Mouse (Mus musculus) hindbrain, embryonic 16.5 days (tissue): ENCODE results near the gene Rasgrp2. TPM values are rescaled to one million over a fixed set of nuclear protein-coding genes. Genes with fewer than 3 reads are reported as not detected.
A peak's percentile ranks its signal among the peaks of the same experiment; 100 is the strongest.

Experiments
- ATAC-seq: fragments of 200-750 bp; cut with Nextera tagmentation; 2 replicates; pipeline ENCODE4 v1.8.0; 2017; ENCODE audit warnings: moderate TSS enrichment, moderate library complexity
- H3K27ac ChIP-seq: fragments of 300-500 bp; sonication (generic); 2 replicates; pipeline ENCODE4 v1.5.1; 2014; ENCODE audit warnings: low read depth, mild to moderate bottlenecking, control low read depth, low read length, moderate library complexity
- H3K27me3 ChIP-seq: fragments of 300-500 bp; sonication (generic); replicated peaks from 2 replicates; pipeline ENCODE4 v1.6.1; 2014; ENCODE audit warnings: low read length; ENCODE audit not compliant: control insufficient read depth, insufficient read depth
- H3K36me3 ChIP-seq: fragments of 300-500 bp; sonication (generic); 2 replicates; pipeline ENCODE4 v1.6.1; 2014; ENCODE audit warnings: mild to moderate bottlenecking, low read length, moderate library complexity, mixed read lengths; ENCODE audit not compliant: control insufficient read depth, insufficient read depth
- H3K4me1 ChIP-seq: fragments of 300-500 bp; sonication (generic); 2 replicates; pipeline ENCODE4 v1.6.1; 2014; ENCODE audit warnings: low read depth, low read length; ENCODE audit not compliant: control insufficient read depth, insufficient read depth
- H3K4me2 ChIP-seq: fragments of 300-500 bp; sonication (generic); 2 replicates; pipeline ENCODE4 v1.6.1; 2014; ENCODE audit warnings: mild to moderate bottlenecking, low read length, control low read depth, moderate library complexity
- H3K4me3 ChIP-seq: fragments of 300-500 bp; sonication (generic); 2 replicates; pipeline ENCODE4 v1.5.1; 2014; ENCODE audit warnings: mild to moderate bottlenecking, low read length, control low read depth, moderate library complexity
- H3K9ac ChIP-seq: fragments of 300-500 bp; sonication (generic); 2 replicates; pipeline ENCODE4 v1.6.1; 2014; ENCODE audit warnings: low read depth, mild to moderate bottlenecking, control low read depth, low read length, moderate library complexity
- H3K9me3 ChIP-seq: fragments of 300-500 bp; sonication (generic); 2 replicates; pipeline ENCODE4 v1.6.1; 2014; ENCODE audit warnings: mild to moderate bottlenecking, low read length, moderate library complexity; ENCODE audit not compliant: control insufficient read depth
- WGBS: fragments of 180-500 bp; shearing (Covaris S2); extraction: QIAGEN DNeasy Blood & Tissue Kit; methylation state at CpG from one replicate; pipeline ENCODE4 v1.1.7; 2014; 5-methylcytosine and 5-hydroxymethylcytosine counted together
- polyA plus RNA-seq: library from polyadenylated mRNA; unstranded; fragments of >200 nt; fragmentation: Nextera tagmentation; extraction: Ambion mirVana; gene quantifications from 2 replicates; pipeline ENCODE4 v1.2.1, GENCODE M21; 2015

The Rasgrp2 gene
- polyA plus RNA-seq, 1 experiment from 2014 or later = 232 TPM

DNA sequence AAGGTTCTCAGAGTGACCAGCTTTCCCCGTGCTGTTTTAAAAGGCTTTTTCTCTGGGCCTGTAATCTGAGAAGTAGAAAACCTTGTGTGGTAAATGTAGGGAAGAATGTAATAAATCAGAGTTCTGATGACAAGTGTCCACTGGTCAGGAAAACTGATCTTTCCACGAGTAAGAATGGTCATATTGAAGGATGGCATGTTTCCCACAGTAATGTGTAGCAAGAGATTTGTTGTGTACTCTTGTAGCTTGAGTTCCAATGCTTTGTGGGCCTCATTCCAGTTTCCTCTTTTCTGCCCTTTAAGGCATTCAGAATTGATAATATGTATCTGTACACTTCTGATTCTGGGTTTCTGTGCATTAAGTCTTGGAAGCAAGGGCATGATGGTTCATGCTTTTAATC lies 34.3 kb upstream of the Rasgrp2 start:
- Histone ChIP-seq H3K27ac (no peak overlapping the region), H3K27me3 (no peaks in the 10 kb centered on the region), H3K4me1 (peaks cover 20% of the 10 kb centered on the region), H3K9ac (peak overlapping the region; percentile 99), H3K4me3 (peak overlapping the region; percentile 98), H3K36me3 (peaks cover 30% of the 10 kb centered on the region), H3K4me2 (peak overlapping the region; percentile 97), H3K9me3 (no peaks in the 10 kb centered on the region)
- 9% methylated on average over 2 of the region's 2 CpGs for WGBS
- no peak for ATAC-seq

DNA sequence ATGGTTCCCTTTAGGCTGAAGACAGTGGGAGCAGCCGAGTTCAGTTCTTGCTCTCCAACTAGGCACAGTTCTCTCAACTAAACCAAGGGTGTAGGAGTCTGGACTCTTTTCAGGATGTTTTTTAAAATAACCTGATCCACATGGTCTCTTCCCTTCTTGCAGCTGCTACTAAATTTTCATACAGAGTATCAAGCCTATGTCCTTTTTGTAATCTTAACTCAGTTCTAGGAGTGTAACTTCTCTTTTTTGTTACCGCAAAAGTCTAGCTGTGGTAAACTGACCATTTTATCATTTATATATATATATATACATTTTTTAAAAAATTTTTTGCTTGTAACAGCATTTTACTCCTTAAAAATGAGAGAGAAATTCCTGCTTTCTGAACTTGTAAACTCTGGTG lies 29.0 kb upstream of the Rasgrp2 start:
- 94% methylated on average over 2 of the region's 2 CpGs for WGBS
- Histone ChIP-seq H3K9ac (no peak overlapping the region), H3K27me3 (no peaks in the 10 kb centered on the region), H3K4me2 (no peak overlapping the region), H3K36me3 (peaks cover 78% of the 10 kb centered on the region), H3K4me1 (peaks cover 8% of the 10 kb centered on the region), H3K9me3 (no peaks in the 10 kb centered on the region), H3K27ac (no peak overlapping the region), H3K4me3 (no peak overlapping the region)
- no peak for ATAC-seq

DNA sequence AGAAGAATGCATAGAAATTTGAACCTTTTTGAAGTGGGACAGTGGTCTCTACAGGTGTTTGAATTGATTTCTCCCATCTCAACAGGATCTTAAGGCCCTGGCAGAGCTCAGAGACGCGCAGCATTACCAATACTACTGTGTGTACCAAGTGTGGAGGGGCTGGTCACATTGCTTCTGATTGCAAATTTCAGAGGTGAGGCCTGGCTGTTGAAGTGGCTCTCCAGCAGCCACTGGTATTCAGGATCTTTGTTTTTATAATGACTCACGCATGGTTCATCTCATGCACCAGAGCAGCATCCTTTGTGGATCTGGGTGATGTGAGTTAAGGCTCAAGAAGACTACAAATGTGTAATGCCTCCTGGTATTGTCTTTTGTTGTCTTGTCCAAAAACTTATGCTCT lies 26.7 kb upstream of the Rasgrp2 start:
- Histone ChIP-seq H3K27ac (no peak overlapping the region), H3K9me3 (no peaks in the 10 kb centered on the region), H3K36me3 (peaks cover 86% of the 10 kb centered on the region), H3K4me3 (no peak overlapping the region), H3K4me2 (no peak overlapping the region), H3K9ac (no peak overlapping the region), H3K4me1 (peaks cover 4% of the 10 kb centered on the region), H3K27me3 (no peaks in the 10 kb centered on the region)
- 94% methylated on average over 3 of the region's 3 CpGs for WGBS
- no peak for ATAC-seq

DNA sequence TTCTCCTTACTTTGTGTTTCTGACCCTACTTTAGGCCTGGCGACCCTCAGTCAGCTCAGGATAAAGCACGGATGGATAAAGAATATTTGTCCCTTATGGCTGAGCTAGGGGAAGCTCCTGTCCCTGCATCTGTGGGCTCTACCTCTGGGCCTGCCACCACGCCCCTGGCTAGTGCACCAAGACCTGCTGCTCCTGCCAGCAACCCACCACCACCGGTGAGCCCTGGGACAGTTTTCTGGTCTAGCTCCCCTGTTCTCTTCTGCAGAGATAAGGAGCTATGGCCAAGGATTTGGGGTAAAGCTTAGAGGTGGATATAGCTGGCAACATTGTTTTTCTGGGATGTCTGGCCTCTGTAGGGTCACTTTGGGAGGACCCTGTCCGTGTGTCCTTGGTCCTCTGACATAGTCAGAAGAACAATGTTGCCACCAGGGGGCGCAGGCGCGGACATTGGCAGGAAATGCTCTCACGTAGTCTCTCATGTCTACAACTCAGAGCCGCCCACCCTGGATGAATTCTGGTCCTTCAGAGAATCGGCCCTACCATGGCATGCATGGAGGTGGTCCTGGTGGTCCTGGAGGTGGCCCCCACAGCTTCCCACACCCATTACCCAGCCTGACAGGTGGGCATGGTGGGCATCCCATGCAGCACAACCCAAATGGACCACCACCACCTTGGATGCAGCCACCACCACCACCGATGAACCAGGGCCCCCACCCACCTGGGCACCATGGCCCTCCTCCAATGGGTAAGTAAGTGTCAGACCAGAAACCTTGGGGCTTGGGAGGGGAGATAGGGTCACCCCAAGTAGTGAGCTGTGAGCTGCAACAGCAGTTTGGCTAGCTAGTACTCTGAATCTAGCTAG lies 25.4 kb upstream of the Rasgrp2 start:
- ATAC-seq = 0 out of 2 replicates have a peak, but pooled peaks have one; percentile 57
- no peak overlapping the region for H3K4me2 ChIP-seq
- no peak overlapping the region for H3K4me3 ChIP-seq
- WGBS = 67% methylated on average over 12 of the region's 12 CpGs
- H3K27me3 ChIP-seq = no peaks in the 10 kb centered on the region
- H3K36me3 ChIP-seq = peaks cover 77% of the 10 kb centered on the region
- H3K4me1 ChIP-seq = peaks cover 7% of the 10 kb centered on the region
- H3K27ac ChIP-seq = no peak overlapping the region
- H3K9me3 ChIP-seq = no peaks in the 10 kb centered on the region
- no peak overlapping the region for H3K9ac ChIP-seq

DNA sequence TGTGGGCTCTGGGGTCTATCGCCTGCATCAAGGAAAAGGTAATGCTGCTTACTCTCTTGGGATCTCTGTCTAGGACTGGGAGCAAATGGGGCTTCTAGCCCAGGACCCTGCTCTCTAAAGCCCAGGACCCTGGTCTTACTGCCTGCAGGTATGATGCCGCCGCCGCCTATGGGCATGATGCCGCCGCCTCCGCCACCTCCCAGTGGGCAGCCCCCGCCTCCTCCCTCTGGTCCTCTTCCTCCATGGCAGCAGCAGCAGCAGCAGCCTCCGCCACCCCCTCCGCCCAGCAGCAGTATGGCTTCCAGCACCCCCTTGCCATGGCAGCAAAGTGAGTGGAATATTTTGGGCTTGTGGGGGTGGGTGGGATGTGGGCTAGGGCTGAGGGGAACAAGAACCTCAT lies 24.6 kb upstream of the Rasgrp2 start:
- no peak overlapping the region for H3K4me2 ChIP-seq
- no peak overlapping the region for H3K27ac ChIP-seq
- H3K36me3 ChIP-seq = peaks cover 72% of the 10 kb centered on the region
- H3K9ac ChIP-seq = no peak overlapping the region
- no peak for ATAC-seq
- H3K4me3 ChIP-seq = no peak overlapping the region
- H3K4me1 ChIP-seq = peaks cover 7% of the 10 kb centered on the region
- no peaks in the 10 kb centered on the region for H3K9me3 ChIP-seq
- 94% methylated on average over 10 of the region's 10 CpGs for WGBS
- no peaks in the 10 kb centered on the region for H3K27me3 ChIP-seq

DNA sequence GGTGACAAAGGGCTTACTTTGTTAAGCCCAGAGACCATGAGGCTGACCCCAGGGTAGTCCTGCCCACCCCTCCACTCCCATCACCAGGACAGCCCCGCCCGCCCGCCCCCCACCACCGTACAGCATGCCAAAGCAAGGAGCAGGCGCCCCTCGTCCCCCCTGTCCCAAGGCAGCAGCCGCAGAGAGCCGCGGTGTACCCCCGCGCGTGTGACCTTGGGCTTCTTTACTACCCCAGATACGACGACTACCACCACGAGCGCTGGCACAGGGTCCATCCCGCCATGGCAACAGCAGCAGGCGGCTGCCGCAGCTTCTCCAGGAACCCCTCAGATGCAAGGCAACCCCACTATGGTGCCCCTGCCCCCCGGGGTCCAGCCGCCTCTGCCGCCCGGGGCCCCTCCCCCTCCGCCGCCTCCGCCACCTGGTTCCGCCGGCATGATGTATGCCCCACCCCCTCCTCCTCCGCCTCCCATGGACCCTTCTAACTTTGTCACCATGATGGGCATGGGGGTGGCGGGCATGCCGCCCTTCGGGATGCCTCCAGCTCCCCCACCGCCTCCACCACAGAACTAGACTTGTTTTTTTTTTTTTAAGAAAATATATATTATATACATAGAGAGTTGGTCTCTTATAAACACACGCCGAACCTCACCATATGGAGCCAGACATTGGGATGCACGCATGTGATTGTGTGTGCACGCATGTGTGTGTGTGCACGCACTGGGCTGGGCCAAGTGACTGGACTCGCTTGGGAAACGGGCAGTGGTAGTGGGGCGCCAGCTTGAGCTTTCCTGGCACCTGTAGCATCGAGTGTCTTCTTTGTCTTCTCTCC lies 23.5 kb upstream of the Rasgrp2 start:
- WGBS = 90% methylated on average over 33 of the region's 42 CpGs
- Histone ChIP-seq H3K9me3 (no peaks in the 10 kb centered on the region), H3K27me3 (no peaks in the 10 kb centered on the region), H3K9ac (no peak overlapping the region), H3K4me2 (no peak overlapping the region), H3K4me1 (peaks cover 7% of the 10 kb centered on the region), H3K27ac (no peak overlapping the region), H3K4me3 (no peak overlapping the region), H3K36me3 (peaks cover 65% of the 10 kb centered on the region)
- peak; percentile 50; the same call in 1 of the 2 replicates for ATAC-seq

DNA sequence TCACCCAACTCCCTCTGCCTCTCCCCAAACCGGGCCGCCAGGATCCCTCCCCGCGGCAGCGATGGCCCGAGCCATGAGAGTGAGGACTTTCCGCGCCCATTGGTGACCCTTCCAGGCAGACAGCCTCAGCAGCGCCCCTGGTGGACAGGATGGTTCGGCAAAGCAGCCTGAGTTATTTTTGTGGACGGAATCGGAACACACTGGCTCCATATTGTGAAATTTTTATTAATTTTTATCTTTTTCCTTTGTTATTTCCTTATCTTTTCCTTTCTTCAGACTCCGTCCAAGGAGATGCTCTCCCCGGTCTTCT lies 22.9 kb upstream of the Rasgrp2 start:
- no peak overlapping the region for H3K4me3 ChIP-seq
- no peak overlapping the region for H3K4me2 ChIP-seq
- no peak overlapping the region for H3K9ac ChIP-seq
- H3K27me3 ChIP-seq = no peaks in the 10 kb centered on the region
- no peak for ATAC-seq
- 66% methylated on average over 14 of the region's 14 CpGs for WGBS
- H3K4me1 ChIP-seq = peaks cover 7% of the 10 kb centered on the region
- H3K36me3 ChIP-seq = peaks cover 59% of the 10 kb centered on the region
- H3K9me3 ChIP-seq = no peaks in the 10 kb centered on the region
- no peak overlapping the region for H3K27ac ChIP-seq

DNA sequence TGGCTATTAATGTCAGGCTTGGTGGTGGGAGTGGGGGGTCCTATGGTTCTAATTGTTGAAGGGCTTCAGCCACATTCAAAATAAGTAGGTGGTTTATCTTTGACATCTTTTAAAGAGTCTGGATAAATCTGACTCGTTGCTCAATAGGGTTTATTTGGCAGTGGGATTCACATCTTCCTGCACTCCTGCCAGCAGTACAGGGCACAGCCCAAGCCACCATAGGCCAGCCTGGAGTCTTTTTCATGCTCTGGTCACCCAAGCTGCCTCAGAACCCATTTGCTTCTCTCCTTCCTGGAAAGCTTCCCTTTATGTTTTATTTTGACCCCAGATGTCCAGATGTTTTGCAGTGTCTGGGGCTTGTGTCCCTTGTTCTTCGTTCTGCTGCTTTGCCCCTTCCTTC lies 22.5 kb upstream of the Rasgrp2 start:
- no peaks in the 10 kb centered on the region for H3K9me3 ChIP-seq
- peaks cover 7% of the 10 kb centered on the region for H3K4me1 ChIP-seq
- WGBS = 88% methylated on average over 2 of the region's 2 CpGs
- no peaks in the 10 kb centered on the region for H3K27me3 ChIP-seq
- no peak overlapping the region for H3K4me2 ChIP-seq
- peaks cover 55% of the 10 kb centered on the region for H3K36me3 ChIP-seq
- no peak overlapping the region for H3K4me3 ChIP-seq
- H3K27ac ChIP-seq = no peak overlapping the region
- no peak overlapping the region for H3K9ac ChIP-seq
- no peak for ATAC-seq

DNA sequence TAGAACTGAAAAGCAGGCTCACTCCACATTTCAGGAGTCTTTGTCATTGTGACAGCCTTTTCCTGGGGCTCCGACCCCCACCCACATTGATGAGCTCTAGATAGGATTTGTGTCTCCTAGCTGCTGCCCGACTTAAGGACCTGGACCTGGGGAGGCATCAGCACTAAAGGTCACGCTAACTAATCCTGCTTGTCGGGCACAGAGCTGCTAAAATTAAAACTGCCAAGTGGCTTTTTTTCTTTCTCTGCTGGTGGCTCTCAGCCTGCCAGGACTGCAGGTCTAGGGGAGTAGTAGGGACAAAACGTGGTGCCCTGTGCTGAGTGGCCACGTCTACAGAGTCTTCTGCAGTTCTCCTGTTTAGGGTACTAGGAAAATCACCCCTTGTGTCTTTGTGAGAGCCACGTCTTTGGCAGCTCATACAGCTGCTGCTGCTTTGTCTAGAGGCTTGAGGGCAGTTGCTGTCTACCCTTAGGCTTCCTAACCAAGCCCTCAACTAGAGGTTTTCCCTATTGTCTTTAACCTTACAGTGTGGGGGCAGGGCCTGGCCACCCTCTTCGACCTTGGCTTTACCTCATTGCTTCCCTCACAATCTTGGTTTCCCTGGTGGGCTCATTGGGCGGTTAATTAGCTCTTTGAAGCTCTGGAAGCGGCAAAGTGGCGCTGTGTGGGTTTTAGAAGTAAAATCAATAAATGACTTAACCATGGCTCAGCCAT lies 21.7 kb upstream of the Rasgrp2 start:
- H3K4me2 ChIP-seq = no peak overlapping the region
- 0 out of 2 replicates have a peak, but pooled peaks have one; percentile 22 for ATAC-seq
- H3K27me3 ChIP-seq = no peaks in the 10 kb centered on the region
- H3K9ac ChIP-seq = peak overlapping the region; percentile 27; the same call in 1 of the 2 replicates
- H3K36me3 ChIP-seq = peaks cover 46% of the 10 kb centered on the region
- no peaks in the 10 kb centered on the region for H3K9me3 ChIP-seq
- WGBS = 47% methylated on average over 11 of the region's 11 CpGs
- peaks cover 7% of the 10 kb centered on the region for H3K4me1 ChIP-seq
- peak overlapping the region; percentile 34 for H3K27ac ChIP-seq
- no peak overlapping the region for H3K4me3 ChIP-seq
